Mouse (Mus musculus) liver, embryonic 14 days (tissue): ENCODE measurements around the gene Nectin1. TPM values are rescaled to one million over a fixed set of nuclear protein-coding genes. Genes with fewer than 3 reads are reported as not detected.

ENCODE experiments used
- polyA plus RNA-seq: library from polyadenylated mRNA; depleted of rRNA; stranded (reverse); fragments of >200 nt; gene quantifications from 2 replicates; pipeline ENCODE4 v1.2.3, GENCODE M21; 2012; rRNA removed

Nectin1 gene
- 1.2 and 1.3 TPM in 2 replicates for polyA plus RNA-seq

GRCm38 (mm10) chr9:43743647-43744137 lies at the start of gene Nectin1:
Nectin1 (plus strand) TSS chr9:43743984.

